Mouse (Mus musculus) G1E (cell line): ENCODE data around the gene Spry1. TPM values are rescaled to one million over a fixed set of nuclear protein-coding genes. Genes with fewer than 3 reads are reported as not detected.

Experiments used
- ATAC-seq: 2 replicates; pipeline ENCODE4 v1.8.0; 2016; ENCODE audit warnings: mild to moderate bottlenecking; ENCODE audit not compliant: insufficient number of reproducible peaks, poor library complexity, low FRiP score, severe bottlenecking; ENCODE audit errors: extremely low read depth
- DNase-seq: peaks from one replicate; pipeline ENCODE4 v3.0.0; 2012; ENCODE audit warnings: low spot score
- H3K27me3 ChIP-seq: 2 replicates; pipeline ENCODE4 v1.6.1; 2012; ENCODE audit warnings: mild to moderate bottlenecking, low read length, inconsistent platforms; ENCODE audit not compliant: insufficient read depth
- H3K36me3 ChIP-seq: replicated peaks from 2 replicates; pipeline ENCODE3; 2012; ENCODE audit warnings: mild to moderate bottlenecking, inconsistent platforms
- H3K4me1 ChIP-seq: 2 replicates; pipeline ENCODE4 v1.6.1; 2012; ENCODE audit warnings: low read depth, low read length, inconsistent platforms, mixed read lengths; ENCODE audit not compliant: insufficient read depth
- H3K4me3 ChIP-seq: 2 replicates; pipeline ENCODE4 v1.5.1; 2012; ENCODE audit warnings: low read depth, mild to moderate bottlenecking, inconsistent platforms, low read length, moderate library complexity, mixed read lengths
- H3K9me3 ChIP-seq: replicated peaks from 2 replicates; pipeline ENCODE4 v1.6.1; 2012; ENCODE audit warnings: inconsistent platforms
- CTCF ChIP-seq: IDR thresholded peaks from 2 replicates; pipeline ENCODE4 v1.5.1; 2012; ENCODE audit warnings: low read depth, low read length, inconsistent platforms, mixed read lengths
- GATA1 ChIP-seq: IDR thresholded peaks from 2 replicates; pipeline ENCODE4 v1.6.1; 2012; ENCODE audit warnings: borderline replicate concordance, low read length, inconsistent platforms, mixed read lengths
- GATA2 ChIP-seq: IDR thresholded peaks from 2 replicates; pipeline ENCODE4 v1.6.1; 2012; ENCODE audit warnings: low read depth, low read length, inconsistent platforms, borderline replicate concordance
- POLR2AphosphoS5 ChIP-seq: IDR thresholded peaks from 2 replicates; pipeline ENCODE4 v1.6.1; 2012; ENCODE audit warnings: low read depth, low read length, inconsistent platforms; ENCODE audit not compliant: insufficient replicate concordance
- TAL1 ChIP-seq: conservative IDR thresholded peaks from 2 replicates; pipeline ENCODE4 v1.6.1; 2012; ENCODE audit warnings: low read depth, low read length, inconsistent platforms, mixed read lengths
- polyA plus RNA-seq: library from polyadenylated mRNA; stranded (reverse); fragments of >175 nt; gene quantifications from 2 replicates; pipeline ENCODE4 v1.2.3, GENCODE M21; 2012
- total RNA-seq, 2 experiments: library from RNA; stranded (forward) in 1 of 2; stranded (reverse) in 1 of 2; fragments of 200-1000 nt in 1 of 2; fragments of >200 nt in 1 of 2; fragmentation: Nextera tagmentation in 1 of 2; gene quantifications; 2 replicates each; pipeline ENCODE4 v1.2.3; 2014 to 2017

Gene Spry1
- total and polyA plus RNA-seq, 3 experiments, result 3.9 to 28.4 (median 5.7) TPM

- H3K4me3 ChIP-seq, result no peak overlapping the region
- peak; percentile 54; the same call in 1 of the 2 replicates for ATAC-seq
These were observed 53.2 kb downstream of the Spry1 start for GRCm38 (mm10) chr3:37692945-37693344.

GRCm38 (mm10) chr3:37693552-37693951 lies 53.8 kb downstream of the Spry1 start:
- Histone ChIP-seq H3K9me3 (no peaks in the 10 kb centered on the region), H3K4me1 (peaks cover 18% of the 10 kb centered on the region), H3K36me3 (no peaks in the 10 kb centered on the region), H3K27me3 (peaks cover 24% of the 10 kb centered on the region), H3K4me3 (no peak overlapping the region)
- ATAC-seq (no peak), DNase-seq (no peak)
- TF ChIP-seq TAL1 (no peak), CTCF (no peak), GATA1 (no peak), POLR2AphosphoS5 (no peak), GATA2 (no peak)

More at GRCm38 (mm10) chr3:37692945-37693344, 53.2 kb downstream of the Spry1 start:
- no peak for DNase-seq
- Histone ChIP-seq H3K36me3 (no peaks in the 10 kb centered on the region), H3K9me3 (no peaks in the 10 kb centered on the region), H3K27me3 (peaks cover 28% of the 10 kb centered on the region), H3K4me1 (peaks cover 18% of the 10 kb centered on the region)
- TF ChIP-seq CTCF (no peak), GATA1 (no peak), POLR2AphosphoS5 (no peak), TAL1 (no peak), GATA2 (no peak)

Other genes starting within 250 kb of the Spry1 start
- gene Spata5, start 220.1 kb upstream of the Spry1 start, total RNA-seq (2014; fragmentation: Nextera tagmentation), result 56.8 and 66.8 TPM in 2 replicates
- gene Spata5, start 220.1 kb upstream of the Spry1 start, total RNA-seq (2017), result 175 and 176 TPM in 2 replicates
- gene Spata5, start 220.1 kb upstream of the Spry1 start, polyA plus RNA-seq, result 16.2 and 25.1 TPM in 2 replicates
- 9.6 and 10.6 TPM in 2 replicates for gene Nudt6, start 219.7 kb upstream of the Spry1 start, total RNA-seq (2014; fragmentation: Nextera tagmentation)
- gene Nudt6, start 219.7 kb upstream of the Spry1 start, total RNA-seq (2017), result 12.4 and 14.7 TPM in 2 replicates
- 11.5 and 14.2 TPM in 2 replicates for gene Nudt6, start 219.7 kb upstream of the Spry1 start, polyA plus RNA-seq
- gene Gm5148, start 84.5 kb downstream of the Spry1 start, total RNA-seq (2014; fragmentation: Nextera tagmentation), result 1.4 TPM in 1 of 2 replicates, not detected in the other
- gene Gm5148, start 84.5 kb downstream of the Spry1 start, total RNA-seq (2017), result 19.8 and 28.1 TPM in 2 replicates
- gene Gm5148, start 84.5 kb downstream of the Spry1 start, polyA plus RNA-seq, result 0.13 and 0.19 TPM in 2 replicates